Mouse (Mus musculus): ENCODE measurements around the gene Sdk1. TPM values are rescaled to one million over a fixed set of nuclear protein-coding genes. Genes with fewer than 3 reads are reported as not detected.

The Sdk1 gene
- not detected in 2 replicates for total RNA-seq (2015; ENCODE audit: low replicate concordance)
- total RNA-seq (2017; ENCODE audit: low replicate concordance): not detected in 2 replicates

GRCm38 (mm10) chr5:141240841-141241543 is at the start of gene Sdk1:
TSS of gene Sdk1 (plus strand) at chr5:141241490.
- ATAC-seq (replicated peaks; ENCODE audit: low FRiP score, poor library complexity, severe bottlenecking): no peak

DNA sequence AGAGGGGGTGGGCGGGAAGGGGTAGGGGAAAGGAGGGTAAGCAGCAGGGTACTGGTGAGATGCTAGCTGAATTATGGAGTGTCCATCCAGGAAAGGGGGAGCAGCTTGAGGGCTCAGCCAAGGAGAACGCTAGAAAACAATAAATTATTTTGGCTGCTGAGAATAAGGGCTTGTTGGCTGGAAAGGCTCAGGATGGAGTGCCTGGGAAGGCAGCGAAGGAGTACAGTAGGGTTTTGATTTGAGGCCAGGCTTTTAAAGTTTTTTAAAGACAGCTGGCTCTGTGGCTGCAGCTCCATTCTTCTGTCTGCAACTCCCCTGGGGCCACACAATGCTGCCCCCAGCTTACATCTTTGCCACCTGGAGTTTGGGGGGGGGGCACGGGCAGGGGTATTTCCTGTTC is 44.0 kb upstream of the Sdk1 start:
- no peak for ATAC-seq (replicated peaks; ENCODE audit: low FRiP score, poor library complexity, severe bottlenecking)

DNA sequence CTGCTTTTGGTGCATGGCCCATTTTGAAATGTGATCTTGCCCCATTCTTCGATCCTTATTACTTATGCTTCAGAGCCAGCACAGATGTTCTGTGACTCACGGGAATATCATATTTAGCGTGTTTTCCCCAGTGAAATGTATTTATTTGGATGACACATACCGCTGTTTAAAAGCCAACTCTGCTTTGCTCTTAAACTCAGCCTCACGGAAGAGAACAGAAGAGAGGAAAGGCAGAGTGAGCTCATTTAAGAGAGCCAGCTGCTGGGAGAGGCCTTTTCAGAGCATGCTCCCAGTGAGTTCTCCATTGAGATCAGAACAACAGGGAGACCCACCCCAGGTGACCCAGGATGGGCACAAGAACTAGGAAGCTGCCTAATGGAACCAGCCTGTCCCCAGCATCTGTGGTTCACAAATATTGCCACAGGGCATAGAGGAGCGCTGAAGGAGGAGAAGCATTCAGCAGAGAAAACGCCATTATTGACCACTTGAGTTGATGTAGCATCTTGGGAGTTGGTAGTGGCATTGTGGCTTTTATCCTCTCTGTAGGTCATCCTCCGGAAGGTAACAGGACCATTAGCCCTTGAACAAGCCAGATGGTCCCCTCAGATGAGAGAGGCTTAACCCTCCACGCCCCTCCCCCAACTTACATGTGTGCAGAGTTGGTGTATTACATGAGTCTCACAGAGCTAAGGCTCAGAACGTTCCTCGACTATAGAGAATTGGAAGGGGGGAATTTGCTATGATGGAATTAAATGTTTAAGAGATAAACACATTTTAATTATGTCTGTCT is 38.8 kb upstream of the Sdk1 start:
- no peak for ATAC-seq (replicated peaks; ENCODE audit: low FRiP score, poor library complexity, severe bottlenecking)

DNA sequence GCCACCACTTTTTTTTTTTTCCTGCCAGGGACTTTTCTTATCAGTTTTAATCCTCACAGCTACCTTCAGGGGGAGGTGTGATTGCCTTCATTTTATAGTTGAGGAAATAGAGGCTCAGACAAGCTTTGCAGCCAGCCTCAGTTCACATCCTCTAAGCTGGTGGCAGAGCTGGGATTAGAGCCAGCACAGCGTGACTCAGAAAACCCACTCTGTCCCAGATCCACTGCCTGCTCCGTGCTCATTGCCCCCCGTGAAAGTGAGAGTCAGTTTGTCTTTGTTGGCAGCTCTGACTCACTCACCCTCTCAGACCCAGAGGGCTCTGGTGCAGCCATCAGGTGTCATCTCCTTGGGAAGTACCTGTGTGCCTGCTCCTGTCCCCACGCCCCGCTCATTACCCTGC is 34.2 kb upstream of the Sdk1 start:
- ATAC-seq (replicated peaks; ENCODE audit: low FRiP score, poor library complexity, severe bottlenecking): no peak

DNA sequence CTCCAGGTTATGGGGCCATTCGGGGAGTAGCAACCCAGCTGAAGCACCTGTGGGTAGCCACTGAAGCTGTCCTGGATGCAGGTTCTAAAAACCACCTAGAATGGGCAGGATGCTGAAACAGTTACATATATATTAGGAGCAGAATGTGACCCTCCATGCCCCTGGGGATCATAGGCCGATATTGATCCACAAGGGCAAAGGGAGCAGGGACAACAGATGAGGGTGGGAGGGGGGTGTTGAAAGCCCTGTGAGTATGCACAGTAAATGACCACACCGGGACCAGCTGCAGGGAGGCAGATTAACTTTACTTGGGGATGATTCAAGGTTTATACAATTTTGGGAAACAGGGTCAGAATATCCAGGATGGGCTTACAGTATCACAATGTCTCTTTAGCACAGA is 16.0 kb upstream of the Sdk1 start:
- no peak for ATAC-seq (replicated peaks; ENCODE audit: low FRiP score, poor library complexity, severe bottlenecking)

DNA sequence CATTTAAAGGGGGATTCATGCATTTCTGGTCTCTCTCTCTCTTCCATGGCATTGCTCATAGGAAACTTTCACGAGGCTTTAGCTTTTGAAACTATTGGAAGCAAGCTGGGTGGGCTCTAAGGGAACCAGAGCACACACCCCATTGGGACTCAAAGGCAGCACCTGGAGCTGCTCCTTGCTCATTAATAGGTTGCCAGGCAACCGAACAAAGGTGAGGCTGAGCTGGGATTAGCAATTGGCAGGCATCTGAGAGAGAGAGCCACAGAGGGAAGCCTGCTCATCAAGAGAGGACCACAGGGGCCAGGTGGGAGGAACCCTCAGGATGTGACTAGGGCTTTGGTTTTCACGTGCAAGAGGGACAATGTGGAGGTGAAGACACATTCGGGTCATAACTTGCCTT is 7.0 kb upstream of the Sdk1 start:
- ATAC-seq (replicated peaks; ENCODE audit: low FRiP score, poor library complexity, severe bottlenecking): no peak

GRCm38 (mm10) chr5:141239401-141239800 is 1.9 kb upstream of the Sdk1 start:
- ATAC-seq (replicated peaks; ENCODE audit: low FRiP score, poor library complexity, severe bottlenecking): no peak

DNA sequence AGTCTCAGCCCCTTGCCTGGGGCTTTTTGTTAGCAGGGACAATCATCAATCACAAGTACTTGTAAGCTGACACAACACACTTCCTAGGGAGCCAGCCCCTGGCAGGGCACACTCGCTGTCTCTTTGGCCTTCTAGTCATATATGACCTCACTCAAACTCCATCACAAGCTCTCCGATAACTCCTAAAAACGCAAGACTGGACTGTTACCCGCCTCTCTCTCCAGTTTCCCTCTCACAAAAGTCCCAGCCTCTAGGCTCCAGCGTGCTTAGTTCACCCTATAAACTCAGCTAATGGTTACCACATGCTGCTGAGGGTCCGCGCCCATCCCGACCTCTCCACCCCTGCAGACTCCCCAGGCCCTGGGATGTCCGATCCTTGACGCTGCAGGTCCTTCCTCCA is 849 bp upstream of the Sdk1 start:
- no peak for ATAC-seq (replicated peaks; ENCODE audit: low FRiP score, poor library complexity, severe bottlenecking)

DNA sequence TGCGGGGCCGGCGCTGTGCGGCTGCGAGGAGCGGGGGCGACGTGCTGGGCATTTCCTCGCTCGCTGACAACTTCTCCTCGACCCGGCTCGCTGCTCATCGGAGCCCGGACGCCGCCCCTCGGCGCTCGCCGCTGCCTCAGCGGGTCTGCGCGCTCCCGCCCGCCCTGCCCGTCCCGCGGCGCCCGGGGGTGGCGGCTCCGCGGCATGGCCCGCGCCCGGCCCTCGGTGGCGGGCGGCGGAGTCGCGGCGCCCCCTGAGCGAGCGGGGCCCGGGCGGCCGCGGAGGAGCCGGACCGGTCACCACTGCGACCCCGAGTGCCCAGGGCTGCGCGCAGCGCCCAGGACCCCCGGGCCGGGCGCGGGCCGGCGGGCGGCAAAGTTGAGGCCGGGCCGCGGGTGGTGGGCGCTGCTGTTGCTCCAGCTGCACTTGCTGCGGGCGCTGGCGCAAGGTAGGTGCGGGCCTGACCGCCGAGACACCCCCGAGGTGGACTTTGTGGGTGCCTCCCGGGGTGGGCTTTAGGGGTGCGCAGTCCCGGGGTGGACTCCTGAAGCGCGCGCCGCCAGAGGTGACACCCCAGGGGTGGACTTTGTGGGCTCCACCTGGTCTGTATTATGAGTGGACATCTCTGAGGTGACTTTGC is 475 bp downstream of the Sdk1 start:
- no peak for ATAC-seq (replicated peaks; ENCODE audit: low FRiP score, poor library complexity, severe bottlenecking)

DNA sequence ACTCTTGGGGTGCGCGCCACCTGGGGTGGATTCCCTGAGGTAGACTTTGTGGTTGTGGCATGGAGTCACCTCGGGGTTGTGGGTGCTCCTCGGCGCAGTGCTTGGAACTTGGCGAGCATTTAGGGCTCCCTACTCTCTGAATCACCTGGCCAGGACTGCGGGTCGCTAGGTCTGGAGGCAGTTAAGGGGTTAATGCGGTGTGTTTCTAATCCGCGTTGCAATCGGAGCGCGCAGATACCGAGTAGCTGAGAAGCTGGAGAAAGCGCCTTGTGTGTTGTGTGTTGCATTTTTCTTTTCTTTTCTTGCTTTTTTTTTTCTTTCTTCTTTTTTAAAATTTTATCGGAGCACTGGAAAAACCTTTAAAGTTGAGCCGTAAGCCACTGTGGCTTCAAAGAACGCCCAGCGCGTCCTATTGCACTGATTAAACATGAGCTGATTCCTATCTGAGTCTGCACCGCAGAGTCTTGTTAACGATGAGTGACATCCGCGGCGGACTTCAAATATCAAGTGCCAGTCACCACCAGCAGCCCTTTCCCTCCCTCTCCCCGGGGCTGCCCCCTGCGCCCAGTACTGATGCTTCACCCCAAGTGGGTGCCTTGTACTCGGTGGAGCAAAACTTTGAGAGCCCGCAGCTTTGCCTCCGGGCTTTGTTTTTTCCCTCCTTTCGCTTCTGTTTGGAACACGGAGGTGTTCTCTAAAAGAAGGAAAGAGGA is 2.1 kb downstream of the Sdk1 start:
- no peak for ATAC-seq (replicated peaks; ENCODE audit: low FRiP score, poor library complexity, severe bottlenecking)

- ATAC-seq (replicated peaks; ENCODE audit: low FRiP score, poor library complexity, severe bottlenecking): no peak
Measured at GRCm38 (mm10) chr5:141264253-141264652, 23.0 kb downstream of the Sdk1 start.

DNA sequence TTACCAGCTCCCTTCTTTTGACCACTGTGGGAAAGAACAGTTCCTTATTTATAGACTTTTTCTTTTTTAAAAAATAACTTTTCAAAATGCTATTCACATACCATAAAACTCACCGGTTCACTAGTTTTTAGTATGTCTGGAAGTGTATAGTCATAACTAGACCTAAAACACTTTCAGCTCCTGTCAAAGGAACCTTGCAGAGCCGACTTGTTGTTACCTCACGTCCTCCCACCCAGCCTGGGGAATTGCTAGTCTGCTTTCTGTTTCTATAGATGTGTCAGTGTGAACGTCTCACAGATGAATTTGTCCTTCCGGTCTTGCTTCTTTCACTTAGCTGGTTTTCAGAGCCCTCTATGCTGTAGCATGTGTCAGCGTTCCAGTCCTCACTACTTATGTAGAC is 35.8 kb downstream of the Sdk1 start:
- no peak for ATAC-seq (replicated peaks; ENCODE audit: low FRiP score, poor library complexity, severe bottlenecking)

- ATAC-seq (replicated peaks; ENCODE audit: low FRiP score, poor library complexity, severe bottlenecking): no peak
Measured at GRCm38 (mm10) chr5:141281751-141282150, 40.5 kb downstream of the Sdk1 start.

- no peak for ATAC-seq (replicated peaks; ENCODE audit: low FRiP score, poor library complexity, severe bottlenecking)
Measured at GRCm38 (mm10) chr5:141289611-141290010, 48.3 kb downstream of the Sdk1 start.

GRCm38 (mm10) chr5:141295240-141295639 is 54.0 kb downstream of the Sdk1 start:
- ATAC-seq (replicated peaks; ENCODE audit: low FRiP score, poor library complexity, severe bottlenecking): no peak

- ATAC-seq (replicated peaks; ENCODE audit: low FRiP score, poor library complexity, severe bottlenecking): no peak
Measured at GRCm38 (mm10) chr5:141302287-141302694, 61.0 kb downstream of the Sdk1 start.

GRCm38 (mm10) chr5:141303746-141304145 is 62.5 kb downstream of the Sdk1 start:
- no peak for ATAC-seq (replicated peaks; ENCODE audit: low FRiP score, poor library complexity, severe bottlenecking)

DNA sequence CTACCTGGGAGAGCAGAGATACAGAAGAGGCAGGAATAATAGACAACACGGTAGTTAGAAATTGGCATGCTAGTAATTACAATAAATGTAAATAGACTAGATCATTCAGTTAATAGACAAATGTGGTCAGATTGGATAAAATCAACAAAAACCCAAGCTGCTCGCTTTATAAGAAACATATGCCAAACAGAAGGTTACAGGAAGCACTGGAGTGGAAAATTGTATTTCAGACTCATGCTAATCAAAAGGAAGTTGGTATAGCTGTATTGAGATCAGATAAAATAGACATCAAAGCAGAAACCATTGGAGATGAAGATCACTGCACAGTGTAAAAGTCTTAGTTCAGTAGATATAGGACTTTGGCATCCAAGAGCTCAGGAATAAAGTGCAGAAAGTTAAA is 63.4 kb downstream of the Sdk1 start:
- no peak for ATAC-seq (replicated peaks; ENCODE audit: low FRiP score, poor library complexity, severe bottlenecking)

DNA sequence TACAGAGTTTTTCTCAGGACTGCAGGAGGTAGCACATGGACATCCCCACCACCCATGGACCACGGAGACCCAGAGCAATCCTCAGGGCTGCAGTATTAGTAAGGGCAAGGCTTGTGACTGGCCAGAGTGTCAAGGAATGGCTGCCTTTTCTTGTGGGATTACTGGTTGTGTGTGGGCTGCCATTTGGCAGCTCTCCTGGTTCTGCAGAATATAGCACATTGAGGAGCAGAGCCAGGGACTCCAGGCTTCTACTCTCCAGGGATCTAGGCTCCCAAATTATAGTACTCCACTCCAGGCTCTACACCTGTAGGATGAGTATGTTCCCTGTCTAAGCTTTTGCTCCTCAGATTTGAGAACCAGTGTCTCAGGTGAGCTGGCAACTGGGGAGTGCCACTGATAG is 69.4 kb downstream of the Sdk1 start:
- ATAC-seq (replicated peaks; ENCODE audit: low FRiP score, poor library complexity, severe bottlenecking): no peak

DNA sequence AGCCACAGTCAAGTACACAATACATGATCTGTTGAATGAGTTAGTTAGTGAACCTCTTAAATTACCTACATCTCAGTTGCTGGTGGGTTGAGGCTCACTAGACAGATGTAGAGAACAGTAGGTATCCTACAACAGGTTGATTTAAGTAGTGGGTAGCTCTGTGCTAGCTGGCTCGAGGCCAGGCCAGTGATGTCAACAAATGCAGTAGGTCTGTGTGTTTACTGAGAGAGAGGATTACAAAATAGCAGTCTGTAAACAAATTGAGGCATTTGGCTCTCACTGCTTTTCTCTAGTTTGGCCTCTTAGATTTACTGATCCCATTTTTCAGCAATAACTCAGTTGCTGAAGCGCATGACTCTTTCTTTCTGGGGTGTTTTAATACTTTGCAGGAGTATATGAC is 70.5 kb downstream of the Sdk1 start:
- ATAC-seq (replicated peaks; ENCODE audit: low FRiP score, poor library complexity, severe bottlenecking): no peak
